Mouse (Mus musculus): Measurements from ENCODE around the gene Zic2.

DNA sequence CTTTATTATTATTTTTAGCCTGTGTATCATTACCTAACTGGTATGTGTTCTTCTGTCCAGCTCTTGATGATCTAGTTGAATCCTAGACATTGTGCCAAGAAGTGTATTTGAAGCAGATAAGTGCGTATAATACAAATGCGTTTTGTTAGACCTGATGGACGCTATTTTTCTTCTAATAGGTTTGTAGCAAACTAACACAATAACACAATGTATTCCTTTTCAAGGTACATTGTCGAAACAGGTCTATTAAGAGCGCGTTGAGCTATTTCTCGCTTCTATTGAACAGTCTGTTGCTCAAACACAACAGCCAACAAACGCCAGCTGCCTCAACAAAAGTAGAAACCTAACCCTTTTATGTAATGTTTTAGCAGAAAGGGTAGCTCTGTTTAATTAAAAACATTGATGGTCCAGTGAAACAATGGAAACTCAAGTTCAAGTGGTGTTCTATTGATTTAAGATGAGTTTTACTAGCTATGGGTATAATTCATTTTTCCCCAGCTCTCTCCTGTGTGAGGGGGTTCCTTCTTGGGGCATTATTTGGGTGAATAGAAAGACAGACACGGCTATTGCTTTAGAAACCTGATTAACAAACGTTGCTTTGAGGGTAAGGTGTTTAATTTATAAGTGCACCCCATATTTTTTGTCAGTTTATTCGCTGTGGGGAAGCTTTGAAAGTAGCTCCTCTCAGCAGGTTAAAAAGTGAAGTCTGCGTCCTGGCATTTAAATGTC, 14.6 kb downstream of the Zic2 start:
- TF ChIP-seq POLR2A (IDR thresholded peaks at IDR 0.05; ENCODE audit: extremely low read depth, insufficient read depth, low read length) (no peak), CTCF (IDR thresholded peaks at IDR 0.05; ENCODE audit: low read depth, low read length) (no peak)
